Mouse (Mus musculus): ENCODE results near the gene Tmem212. TPM values are rescaled to one million over a fixed set of nuclear protein-coding genes. Genes with fewer than 3 reads are reported as not detected.
A peak's percentile ranks its signal among the peaks of the same experiment; 100 is the strongest.
"Not testable (repeated sequence)": the region's sequence is repeated elsewhere in the genome, so short reads cannot be mapped to it uniquely, and the experiment has no call there.

The Tmem212 gene
- total RNA-seq (2014; rRNA removed; ENCODE audit: low replicate concordance): 1.1 TPM in 1 of 2 replicates, not detected in the other
- 1.5 TPM in 1 of 2 replicates, not detected in the other for polyA plus RNA-seq (2015; fragmentation: Nextera tagmentation; extraction: Ambion mirVana)

DNA sequence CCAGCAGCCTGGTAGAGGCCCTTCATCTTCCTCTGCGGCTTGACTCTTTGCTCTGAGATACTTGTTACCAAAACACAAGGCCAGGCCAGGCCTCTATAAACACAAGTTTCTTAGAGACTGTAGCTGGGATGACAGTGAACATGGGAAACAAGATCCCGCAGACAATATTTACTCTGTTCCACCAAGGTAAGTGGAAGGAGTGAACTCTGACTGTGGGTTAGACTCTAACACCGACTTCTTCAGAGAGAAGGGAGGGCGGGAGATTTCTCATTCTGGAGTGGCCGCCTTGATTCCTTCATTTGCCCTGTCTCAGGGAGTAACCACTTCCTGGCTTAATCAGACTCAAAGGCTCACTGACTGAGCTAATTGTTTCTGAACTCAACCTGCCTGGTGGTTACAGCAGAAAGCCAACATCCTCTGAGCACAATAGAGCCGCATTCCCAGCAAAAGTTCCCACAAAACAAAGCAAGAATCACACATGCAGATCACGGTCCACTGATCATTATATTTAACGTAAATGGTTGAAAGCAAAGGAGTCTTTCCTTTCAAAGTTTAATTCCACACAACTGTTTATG is at the start of gene Tmem212:
Gene Tmem212 (minus strand): TSS at position 51 of the 575 bp plus-strand sequence.
- peaks cover 6% of the 10 kb centered on the region for H3K4me1 ChIP-seq (ENCODE audit: control insufficient read depth, insufficient read depth)
- WGBS: 71% methylated on average over 8 of the region's 8 CpGs
- DNase-seq (ENCODE audit: low spot score): no peak
- no peaks in the 10 kb centered on the region for H3K36me3 ChIP-seq (replicated peaks; ENCODE audit: control insufficient read depth, insufficient read depth, low read length)
- TF ChIP-seq CTCF (IDR thresholded peaks at IDR 0.05; ENCODE audit: low read depth) (no peak), EP300 (IDR thresholded peaks at IDR 0.05; ENCODE audit: low read depth) (no peak)
- H3K9me3 ChIP-seq (replicated peaks; ENCODE audit: control insufficient read depth, low read length): no peaks in the 10 kb centered on the region
- no peak within 1 kb of the TSS for H3K4me2 ChIP-seq (ENCODE audit: low read depth, low read length)
- H3K27ac ChIP-seq (ENCODE audit: low read depth): peak within 1 kb of the TSS; percentile 56
- H3K9ac ChIP-seq (replicated peaks; ENCODE audit: low read depth, low read length): no peak within 1 kb of the TSS
- no peak for ATAC-seq (ENCODE audit: insufficient read depth, low read depth)
- no peak within 1 kb of the TSS for H3K4me3 ChIP-seq (ENCODE audit: low read depth, low read length)
- H3K27me3 ChIP-seq (ENCODE audit: control insufficient read depth, insufficient read depth, low read length): no peaks in the 10 kb centered on the region

DNA sequence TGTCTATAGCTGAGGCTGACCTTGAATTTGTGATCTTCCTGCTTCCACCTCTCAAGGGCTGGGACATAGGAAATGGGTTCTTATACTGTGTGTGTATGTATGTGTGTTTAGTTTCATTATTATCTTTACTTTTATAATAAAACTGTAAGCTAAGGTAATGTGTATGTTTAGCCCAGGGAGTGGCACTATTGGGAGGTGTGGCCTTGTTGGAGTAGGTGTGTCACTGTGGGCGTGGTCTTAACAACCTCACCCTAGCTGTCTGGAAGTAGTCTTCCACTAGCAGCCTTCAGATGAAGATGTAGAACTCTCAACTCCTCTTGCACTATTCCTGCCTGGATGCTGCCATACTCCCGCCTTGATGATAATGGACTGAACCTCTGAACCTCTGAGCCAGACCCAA is 49.2 kb upstream of the Tmem212 start:
- not testable (repeated sequence) for H3K9ac ChIP-seq (replicated peaks; ENCODE audit: low read depth, low read length); H3K9me3 ChIP-seq (replicated peaks; ENCODE audit: control insufficient read depth, low read length); ATAC-seq (ENCODE audit: insufficient read depth, low read depth); H3K27me3 ChIP-seq (ENCODE audit: control insufficient read depth, insufficient read depth, low read length); DNase-seq (ENCODE audit: low spot score); H3K4me3 ChIP-seq (ENCODE audit: low read depth, low read length); H3K36me3 ChIP-seq (replicated peaks; ENCODE audit: control insufficient read depth, insufficient read depth, low read length); H3K4me2 ChIP-seq (ENCODE audit: low read depth, low read length); H3K27ac ChIP-seq (ENCODE audit: low read depth)
- WGBS: 89% methylated on average over 2 of the region's 2 CpGs
- peaks cover 12% of the 10 kb centered on the region for H3K4me1 ChIP-seq (ENCODE audit: control insufficient read depth, insufficient read depth)

DNA sequence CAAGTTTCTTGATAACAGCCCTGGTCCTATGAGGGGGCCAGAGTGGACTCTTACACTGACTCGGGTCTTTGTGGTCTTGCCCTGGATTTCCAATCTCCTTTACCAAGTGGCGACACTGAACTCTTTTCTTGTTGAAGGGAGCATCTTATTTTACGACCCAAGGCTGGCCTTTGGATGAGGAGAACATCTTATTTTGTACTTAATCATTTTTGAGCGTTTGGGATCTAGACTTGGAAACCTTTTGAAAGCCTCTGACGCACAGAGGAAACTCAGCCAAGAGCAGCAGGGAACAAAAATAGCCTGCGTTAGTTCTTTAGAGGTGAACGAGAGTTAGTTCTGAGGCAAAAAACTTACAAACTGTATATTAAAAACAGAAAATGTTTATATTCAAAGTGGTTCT is 46.8 kb upstream of the Tmem212 start:
- no peaks in the 10 kb centered on the region for H3K9me3 ChIP-seq (replicated peaks; ENCODE audit: control insufficient read depth, low read length)
- ATAC-seq (ENCODE audit: insufficient read depth, low read depth) (no peak), DNase-seq (ENCODE audit: low spot score) (peak; percentile 45)
- TF ChIP-seq CTCF (IDR thresholded peaks at IDR 0.05; ENCODE audit: low read depth) (no peak), EP300 (IDR thresholded peaks at IDR 0.05; ENCODE audit: low read depth) (no peak)
- peak overlapping the region; percentile 74 for H3K27ac ChIP-seq (ENCODE audit: low read depth)
- no peaks in the 10 kb centered on the region for H3K36me3 ChIP-seq (replicated peaks; ENCODE audit: control insufficient read depth, insufficient read depth, low read length)
- no peak overlapping the region for H3K4me3 ChIP-seq (ENCODE audit: low read depth, low read length)
- H3K4me2 ChIP-seq (ENCODE audit: low read depth, low read length): no peak overlapping the region; the same call in 1 of the 2 replicates
- 37% methylated on average over 7 of the region's 7 CpGs for WGBS
- H3K27me3 ChIP-seq (ENCODE audit: control insufficient read depth, insufficient read depth, low read length): no peaks in the 10 kb centered on the region
- no peak overlapping the region for H3K9ac ChIP-seq (replicated peaks; ENCODE audit: low read depth, low read length)
- peaks cover 20% of the 10 kb centered on the region for H3K4me1 ChIP-seq (ENCODE audit: control insufficient read depth, insufficient read depth)

GRCm38 (mm10) chr3:27941634-27942033 is 45.5 kb upstream of the Tmem212 start:
- Histone ChIP-seq H3K9ac (replicated peaks; ENCODE audit: low read depth, low read length) (no peak overlapping the region), H3K36me3 (replicated peaks; ENCODE audit: control insufficient read depth, insufficient read depth, low read length) (no peaks in the 10 kb centered on the region), H3K4me1 (ENCODE audit: control insufficient read depth, insufficient read depth) (peaks cover 20% of the 10 kb centered on the region), H3K27me3 (ENCODE audit: control insufficient read depth, insufficient read depth, low read length) (no peaks in the 10 kb centered on the region), H3K4me2 (ENCODE audit: low read depth, low read length) (no peak overlapping the region), H3K27ac (ENCODE audit: low read depth) (no peak overlapping the region), H3K4me3 (ENCODE audit: low read depth, low read length) (no peak overlapping the region), H3K9me3 (replicated peaks; ENCODE audit: control insufficient read depth, low read length) (no peaks in the 10 kb centered on the region)
- TF ChIP-seq EP300 (IDR thresholded peaks at IDR 0.05; ENCODE audit: low read depth): no peak
- TF ChIP-seq CTCF (IDR thresholded peaks at IDR 0.05; ENCODE audit: low read depth): no peak
- 77% methylated on average over 3 of the region's 3 CpGs for WGBS
- ATAC-seq (ENCODE audit: insufficient read depth, low read depth) (no peak), DNase-seq (ENCODE audit: low spot score) (peak; percentile 17)

- DNase-seq (ENCODE audit: low spot score): peak; percentile 67
- H3K9ac ChIP-seq (replicated peaks; ENCODE audit: low read depth, low read length): peak within 1 kb of the TSS; percentile 79
- TF ChIP-seq EP300 (IDR thresholded peaks at IDR 0.05; ENCODE audit: low read depth) (0 out of 2 replicates have a peak, but pooled peaks have one; percentile 18), CTCF (IDR thresholded peaks at IDR 0.05; ENCODE audit: low read depth) (no peak)
These were observed 42.5 kb upstream of the Tmem212 start, which contains the start of gene Pld1 for GRCm38 (mm10) chr3:27938381-27939323. TSS of gene Pld1 (plus strand) at chr3:27938695.

More at GRCm38 (mm10) chr3:27938381-27939323, 42.5 kb upstream of the Tmem212 start, which contains the start of gene Pld1:
- peak within 1 kb of the TSS; percentile 75 for H3K4me3 ChIP-seq (ENCODE audit: low read depth, low read length)
- H3K36me3 ChIP-seq (replicated peaks; ENCODE audit: control insufficient read depth, insufficient read depth, low read length): no peaks in the 10 kb centered on the region
- WGBS: under 1% methylated on average over 66 of the region's 68 CpGs
- H3K27me3 ChIP-seq (ENCODE audit: control insufficient read depth, insufficient read depth, low read length): no peaks in the 10 kb centered on the region
- ATAC-seq (ENCODE audit: insufficient read depth, low read depth): peak; percentile 89
- H3K27ac ChIP-seq (ENCODE audit: low read depth): peak within 1 kb of the TSS; percentile 89
- H3K4me1 ChIP-seq (ENCODE audit: control insufficient read depth, insufficient read depth): peaks cover 19% of the 10 kb centered on the region
- H3K4me2 ChIP-seq (ENCODE audit: low read depth, low read length): peak within 1 kb of the TSS; percentile 94
- no peaks in the 10 kb centered on the region for H3K9me3 ChIP-seq (replicated peaks; ENCODE audit: control insufficient read depth, low read length)
